ENCODE assay signal across 19 mouse cellular contexts in the genomic region with DNA sequence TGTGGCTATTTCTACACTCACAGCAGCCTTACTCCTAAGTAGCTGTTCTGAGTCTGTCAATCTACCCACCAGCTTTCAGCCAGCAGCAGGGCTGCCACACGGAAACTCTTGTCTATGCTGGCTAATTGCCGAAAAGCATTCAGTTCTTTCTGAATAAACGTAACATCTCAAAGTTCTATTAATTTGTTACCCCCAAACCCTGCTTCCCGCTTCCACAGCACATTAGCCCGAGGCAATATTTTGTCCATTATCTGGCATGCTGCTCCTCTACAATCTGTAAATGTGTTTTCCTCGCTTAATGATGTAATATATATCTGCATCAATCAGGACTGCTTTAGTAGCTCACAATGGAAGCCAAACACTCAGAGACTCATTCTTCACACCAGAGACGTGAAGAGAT.
DNase-seq lines count a peak whose midpoint lies in the region; ATAC-seq and TF ChIP-seq lines count a peak whose summit lies in the region.
"Had no signal": no experiment of that assay in that cellular context is flagged by ENCODE, and none has a peak within 500 bp of the region (broad histone marks: within the 10 kb centered on the region; RNA-seq: fewer than 3 reads in every experiment).

No protein-coding gene starts in this region.

- no peaks in the 10 kb centered on the region for H3K27me3 ChIP-seq in hindbrain, embryonic 11.5 days (ENCODE audit: control insufficient read depth, insufficient read depth, low read length)
- H3K27me3 ChIP-seq in hindbrain, embryonic 10.5 days (ENCODE audit: insufficient read depth, poor library complexity, severe bottlenecking) = no peaks in the 10 kb centered on the region
- no peaks in the 10 kb centered on the region for H3K27me3 ChIP-seq in midbrain, postnatal 0 days (ENCODE audit: insufficient read depth, low read length)
- no peaks in the 10 kb centered on the region for H3K27me3 ChIP-seq in midbrain, embryonic 13.5 days
- no peaks in the 10 kb centered on the region for H3K27me3 ChIP-seq in hindbrain, embryonic 16.5 days (replicated peaks; ENCODE audit: control insufficient read depth, insufficient read depth, low read length)
- H3K27me3 ChIP-seq in intestine, postnatal 0 days (replicated peaks; ENCODE audit: control insufficient read depth, insufficient read depth, low read length) = no peaks in the 10 kb centered on the region
- H3K27me3 ChIP-seq: embryonic facial prominence, embryonic 13.5 days; heart, embryonic 13.5 days; intestine, embryonic 15.5 days had no signal

- TF ChIP-seq POLR2A in brain, embryonic 14.5 days (IDR thresholded peaks at IDR 0.05; ENCODE audit: borderline replicate concordance, extremely low read depth, insufficient read depth, insufficient read length, poor library complexity, severe bottlenecking) = no peak

- 76% methylated on average over 7 of the region's 7 CpGs for WGBS in hindbrain, embryonic 11.5 days
- 86% methylated on average over 7 of the region's 7 CpGs for WGBS in hindbrain, embryonic 10.5 days
- 65% methylated on average over 7 of the region's 7 CpGs for WGBS in midbrain, postnatal 0 days
- WGBS in midbrain, embryonic 13.5 days = 76% methylated on average over 7 of the region's 7 CpGs
- 48% methylated on average over 7 of the region's 7 CpGs for WGBS in hindbrain, embryonic 16.5 days
- 78% methylated on average over 7 of the region's 7 CpGs for WGBS in intestine, postnatal 0 days

- H3K27ac ChIP-seq in hindbrain, embryonic 11.5 days (ENCODE audit: low read depth, low read length) = peak overlapping the region; percentile 11; the same call in 1 of the 2 replicates
- no peak overlapping the region for H3K27ac ChIP-seq in hindbrain, embryonic 10.5 days
- no peak overlapping the region for H3K27ac ChIP-seq in midbrain, postnatal 0 days (ENCODE audit: low read depth, low read length)
- no peak overlapping the region for H3K27ac ChIP-seq in midbrain, embryonic 13.5 days
- no peak overlapping the region for H3K27ac ChIP-seq in hindbrain, embryonic 16.5 days (ENCODE audit: low read depth, low read length)
- no peak overlapping the region for H3K27ac ChIP-seq in intestine, postnatal 0 days (ENCODE audit: low read depth, low read length)
- H3K27ac ChIP-seq: embryonic facial prominence, embryonic 13.5 days; heart, embryonic 13.5 days; intestine, embryonic 15.5 days had no signal

- H3K9ac ChIP-seq in hindbrain, embryonic 11.5 days (ENCODE audit: low read depth, low read length) = no peak overlapping the region
- no peak overlapping the region for H3K9ac ChIP-seq in midbrain, postnatal 0 days (replicated peaks; ENCODE audit: low read length, poor library complexity, severe bottlenecking)
- H3K9ac ChIP-seq in midbrain, embryonic 13.5 days (replicated peaks) = no peak overlapping the region
- H3K9ac ChIP-seq in hindbrain, embryonic 16.5 days (ENCODE audit: low read depth, low read length) = no peak overlapping the region; the same call in 1 of the 2 replicates
- H3K9ac ChIP-seq in intestine, postnatal 0 days (ENCODE audit: low read depth, low read length) = no peak overlapping the region
- H3K9ac ChIP-seq: embryonic facial prominence, embryonic 13.5 days; heart, embryonic 13.5 days; intestine, embryonic 15.5 days had no signal

- no peak for DNase-seq in hindbrain, embryonic 11.5 days (ENCODE audit: low spot score)
- no peak for DNase-seq in hindbrain, embryonic 10.5 days (ENCODE audit: low spot score)
- DNase-seq in midbrain, postnatal 0 days (ENCODE audit: low spot score) = peak; percentile 8
- peak; percentile 69 for DNase-seq in brain, embryonic 14.5 days (ENCODE audit: low read depth)
- DNase-seq in adrenal gland, postnatal 14 days = no peak
- DNase-seq: adrenal gland, adult 2 months; adrenal gland, postnatal 36 days; cerebellum, adult 11-12 months; cerebellum, adult 9-10 months; cerebellum, postnatal 36 days; gastrocnemius, postnatal 36 days; heart, adult 11 months; heart, postnatal 36 days had no signal

- TF ChIP-seq CTCF in midbrain, postnatal 0 days (IDR thresholded peaks at IDR 0.05) = no peak
- TF ChIP-seq CTCF in brain, embryonic 14.5 days (IDR thresholded peaks at IDR 0.05; ENCODE audit: borderline replicate concordance, extremely low read depth, insufficient read depth, insufficient read length) = no peak
- TF ChIP-seq CTCF in intestine, postnatal 0 days (IDR thresholded peaks at IDR 0.05; ENCODE audit: low read depth) = no peak

- H3K36me3 ChIP-seq in hindbrain, embryonic 11.5 days (ENCODE audit: control insufficient read depth, insufficient read depth, low read length) = no peaks in the 10 kb centered on the region
- H3K36me3 ChIP-seq in hindbrain, embryonic 10.5 days = no peaks in the 10 kb centered on the region
- H3K36me3 ChIP-seq in midbrain, postnatal 0 days (ENCODE audit: insufficient read depth, low read length) = no peaks in the 10 kb centered on the region
- no peaks in the 10 kb centered on the region for H3K36me3 ChIP-seq in midbrain, embryonic 13.5 days
- H3K36me3 ChIP-seq in hindbrain, embryonic 16.5 days (ENCODE audit: control insufficient read depth, insufficient read depth, low read length) = no peaks in the 10 kb centered on the region
- no peaks in the 10 kb centered on the region for H3K36me3 ChIP-seq in intestine, postnatal 0 days (ENCODE audit: control insufficient read depth, insufficient read depth)
- H3K36me3 ChIP-seq: embryonic facial prominence, embryonic 13.5 days; heart, embryonic 13.5 days; intestine, embryonic 15.5 days had no signal

- H3K4me2 ChIP-seq in hindbrain, embryonic 11.5 days (replicated peaks; ENCODE audit: low read depth, low read length) = no peak overlapping the region
- no peak overlapping the region for H3K4me2 ChIP-seq in midbrain, postnatal 0 days (ENCODE audit: low read depth, low read length, poor library complexity, severe bottlenecking)
- H3K4me2 ChIP-seq in midbrain, embryonic 13.5 days (replicated peaks) = no peak overlapping the region
- H3K4me2 ChIP-seq in hindbrain, embryonic 16.5 days (ENCODE audit: low read length) = no peak overlapping the region
- H3K4me2 ChIP-seq in intestine, postnatal 0 days (replicated peaks; ENCODE audit: low read depth) = no peak overlapping the region
- H3K4me2 ChIP-seq: embryonic facial prominence, embryonic 13.5 days; heart, embryonic 13.5 days; intestine, embryonic 15.5 days had no signal

- no peak overlapping the region for H3K4me3 ChIP-seq in hindbrain, embryonic 11.5 days (ENCODE audit: low read depth, low read length)
- H3K4me3 ChIP-seq in hindbrain, embryonic 10.5 days = no peak overlapping the region
- H3K4me3 ChIP-seq in midbrain, postnatal 0 days (ENCODE audit: low read depth, low read length) = no peak overlapping the region
- H3K4me3 ChIP-seq in midbrain, embryonic 13.5 days (replicated peaks) = no peak overlapping the region
- H3K4me3 ChIP-seq in hindbrain, embryonic 16.5 days (ENCODE audit: low read length) = no peak overlapping the region
- no peak overlapping the region for H3K4me3 ChIP-seq in intestine, postnatal 0 days (ENCODE audit: low read depth, low read length)
- H3K4me3 ChIP-seq: embryonic facial prominence, embryonic 13.5 days; heart, embryonic 13.5 days; intestine, embryonic 15.5 days had no signal

- no peak for ATAC-seq in hindbrain, embryonic 11.5 days (ENCODE audit: low FRiP score)
- ATAC-seq in midbrain, postnatal 0 days (ENCODE audit: low FRiP score) = no peak
- ATAC-seq in midbrain, embryonic 13.5 days = no peak
- ATAC-seq in hindbrain, embryonic 16.5 days = 0 out of 2 replicates have a peak, but pooled peaks have one; percentile 56
- ATAC-seq in intestine, postnatal 0 days = no peak
- ATAC-seq: intestine, embryonic 15.5 days had no signal

- H3K9me3 ChIP-seq in hindbrain, embryonic 11.5 days (ENCODE audit: control insufficient read depth, low read length) = no peaks in the 10 kb centered on the region
- H3K9me3 ChIP-seq in hindbrain, embryonic 10.5 days = no peaks in the 10 kb centered on the region
- H3K9me3 ChIP-seq in midbrain, postnatal 0 days (ENCODE audit: low read length) = no peaks in the 10 kb centered on the region
- H3K9me3 ChIP-seq in midbrain, embryonic 13.5 days = no peaks in the 10 kb centered on the region
- no peaks in the 10 kb centered on the region for H3K9me3 ChIP-seq in hindbrain, embryonic 16.5 days (ENCODE audit: control insufficient read depth, low read length)
- no peaks in the 10 kb centered on the region for H3K9me3 ChIP-seq in intestine, postnatal 0 days (ENCODE audit: control insufficient read depth)
- H3K9me3 ChIP-seq: embryonic facial prominence, embryonic 13.5 days; heart, embryonic 13.5 days; intestine, embryonic 15.5 days had no signal

- H3K4me1 ChIP-seq in hindbrain, embryonic 11.5 days (replicated peaks; ENCODE audit: control insufficient read depth, insufficient read depth, low read length) = no peaks in the 10 kb centered on the region
- H3K4me1 ChIP-seq in hindbrain, embryonic 10.5 days (replicated peaks) = no peaks in the 10 kb centered on the region
- no peaks in the 10 kb centered on the region for H3K4me1 ChIP-seq in midbrain, postnatal 0 days (ENCODE audit: insufficient read depth, low read length)
- no peaks in the 10 kb centered on the region for H3K4me1 ChIP-seq in midbrain, embryonic 13.5 days (replicated peaks)
- H3K4me1 ChIP-seq in hindbrain, embryonic 16.5 days (ENCODE audit: control insufficient read depth, insufficient read depth, low read depth, low read length) = no peaks in the 10 kb centered on the region
- no peaks in the 10 kb centered on the region for H3K4me1 ChIP-seq in intestine, postnatal 0 days (replicated peaks; ENCODE audit: control insufficient read depth, insufficient read depth, low read length)
- H3K4me1 ChIP-seq: embryonic facial prominence, embryonic 13.5 days; heart, embryonic 13.5 days; intestine, embryonic 15.5 days had no signal

Comparison
In these comparisons a context has a peak if more than half of its experiments do, and no peak if none do; other contexts are left out.
1. DNase-seq: peak in midbrain, postnatal 0 days (single experiment) and brain, embryonic 14.5 days (single experiment); none in hindbrain, embryonic 11.5 days (single experiment), hindbrain, embryonic 10.5 days (single experiment) and adrenal gland, postnatal 14 days (single experiment).